Mouse (Mus musculus): ENCODE results near the gene Myh7.
"Not testable (repeated sequence)": the region's sequence is repeated elsewhere in the genome, so short reads cannot be mapped to it uniquely, and the experiment has no call there.

Myh7 gene

GRCm38 (mm10) chr14:55014591-55014990 lies 20.2 kb upstream of the Myh7 start:
- Histone ChIP-seq H3K36me3 (ENCODE audit: control insufficient read depth, insufficient read depth, low read length, poor library complexity, severe bottlenecking) (peaks cover 2% of the 10 kb centered on the region; the same call in 1 of the 2 replicates), H3K27me3 (ENCODE audit: control insufficient read depth, insufficient read depth, low read length, poor library complexity, severe bottlenecking) (no peaks in the 10 kb centered on the region)
- no peak for DNase-seq (ENCODE audit: low read depth, low spot score)

- H3K36me3 ChIP-seq (ENCODE audit: control insufficient read depth, insufficient read depth, low read length, poor library complexity, severe bottlenecking): no peaks in the 10 kb centered on the region
- no peaks in the 10 kb centered on the region; the same call in 1 of the 2 replicates for H3K27me3 ChIP-seq (ENCODE audit: control insufficient read depth, insufficient read depth, low read length, poor library complexity, severe bottlenecking)
- peak; percentile 25 for DNase-seq (ENCODE audit: low read depth, low spot score)
Observed at GRCm38 (mm10) chr14:55011116-55011515, 16.7 kb upstream of the Myh7 start.

DNA sequence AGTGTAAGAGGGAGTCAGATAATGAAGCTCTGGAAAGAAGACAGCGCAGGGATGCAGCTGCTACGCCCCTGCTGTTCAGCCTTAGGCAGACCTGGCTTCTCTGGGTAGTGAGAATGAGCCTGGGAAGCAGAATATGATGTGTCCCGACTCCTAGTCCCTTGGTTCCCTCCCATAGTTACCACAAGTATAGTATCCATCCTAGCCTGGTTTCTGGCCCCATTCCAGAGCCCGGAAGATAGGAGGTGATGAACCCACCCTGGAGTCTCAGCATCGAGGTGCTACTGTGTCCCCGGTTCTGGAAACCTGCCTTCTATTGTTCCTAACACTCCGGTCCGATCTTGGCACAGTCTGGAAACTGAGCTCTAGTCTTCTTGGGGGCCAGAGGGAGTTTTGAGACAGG lies 14.0 kb upstream of the Myh7 start:
- Histone ChIP-seq H3K27me3 (ENCODE audit: control insufficient read depth, insufficient read depth, low read length, poor library complexity, severe bottlenecking) (no peaks in the 10 kb centered on the region; the same call in 1 of the 2 replicates), H3K36me3 (ENCODE audit: control insufficient read depth, insufficient read depth, low read length, poor library complexity, severe bottlenecking) (no peaks in the 10 kb centered on the region)
- no peak for DNase-seq (ENCODE audit: low read depth, low spot score)

DNA sequence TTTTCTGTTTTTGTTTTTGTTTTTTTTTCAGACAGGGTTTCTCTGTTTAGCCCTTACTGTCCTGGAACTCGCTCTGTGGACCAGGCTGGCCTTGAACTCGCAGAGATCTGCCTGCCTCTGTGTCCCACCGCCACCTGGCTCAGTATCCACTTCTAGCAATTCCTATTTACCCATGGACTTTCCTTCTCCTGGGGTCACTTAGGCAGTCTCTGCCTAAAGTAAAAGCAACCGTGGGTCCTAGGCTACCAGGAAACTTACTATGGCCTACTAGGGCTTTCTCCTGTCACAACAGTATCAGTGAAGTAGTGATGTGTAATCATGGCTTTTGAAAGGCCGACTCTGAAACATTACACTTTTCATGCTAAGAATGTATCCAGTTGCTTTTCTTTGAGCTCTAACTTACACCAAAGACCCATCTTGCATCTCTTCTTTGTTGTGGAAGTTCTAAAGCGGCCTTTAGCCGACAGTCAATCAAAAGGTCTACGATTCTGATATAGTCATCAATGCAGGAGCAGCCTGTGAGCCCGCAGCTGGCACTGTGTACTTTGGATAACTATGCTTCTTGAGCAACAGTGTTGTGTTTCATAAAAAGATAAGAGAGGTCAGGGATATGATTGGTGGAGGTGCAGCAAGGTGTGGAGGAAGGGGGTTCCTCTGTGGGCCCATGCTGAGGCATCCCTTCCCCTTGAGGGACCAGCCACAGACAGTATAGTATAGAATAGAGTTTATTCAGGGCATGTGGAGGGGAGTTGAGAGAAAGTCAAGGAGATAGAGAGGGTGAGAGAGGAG lies 12.9 kb upstream of the Myh7 start:
- DNase-seq (ENCODE audit: low read depth, low spot score): no peak
- H3K27me3 ChIP-seq (ENCODE audit: control insufficient read depth, insufficient read depth, low read length, poor library complexity, severe bottlenecking): no peaks in the 10 kb centered on the region; the same call in 1 of the 2 replicates

DNA sequence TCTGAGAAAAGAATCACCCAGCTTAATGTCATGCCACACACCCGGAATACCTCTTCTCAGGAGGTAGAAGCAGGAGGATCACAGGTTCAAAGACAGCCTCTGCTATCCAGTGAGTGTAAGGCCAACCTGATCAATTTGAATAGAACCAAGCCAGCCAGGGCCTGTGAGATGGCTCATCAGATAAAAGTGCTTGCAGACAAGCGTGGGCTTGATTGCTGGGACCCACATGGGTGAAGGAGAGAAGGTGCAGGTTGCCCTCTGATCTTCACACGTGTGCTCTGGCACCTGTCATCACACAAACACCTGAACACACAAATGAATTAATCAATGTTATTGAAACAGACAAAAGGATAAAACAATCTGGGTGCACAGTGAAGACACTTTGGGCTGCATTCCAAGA lies 12.1 kb upstream of the Myh7 start:
- DNase-seq (ENCODE audit: low read depth, low spot score): no peak
- Histone ChIP-seq H3K27me3 (ENCODE audit: control insufficient read depth, insufficient read depth, low read length, poor library complexity, severe bottlenecking) (no peaks in the 10 kb centered on the region; the same call in 1 of the 2 replicates), H3K36me3 (ENCODE audit: control insufficient read depth, insufficient read depth, low read length, poor library complexity, severe bottlenecking) (no peaks in the 10 kb centered on the region)

More for the DNA sequence above, 12.9 kb upstream of the Myh7 start:
- H3K36me3 ChIP-seq (ENCODE audit: control insufficient read depth, insufficient read depth, low read length, poor library complexity, severe bottlenecking): no peaks in the 10 kb centered on the region

- DNase-seq (ENCODE audit: low read depth, low spot score): no peak
- Histone ChIP-seq H3K36me3 (ENCODE audit: control insufficient read depth, insufficient read depth, low read length, poor library complexity, severe bottlenecking) (no peaks in the 10 kb centered on the region), H3K27me3 (ENCODE audit: control insufficient read depth, insufficient read depth, low read length, poor library complexity, severe bottlenecking) (no peaks in the 10 kb centered on the region; the same call in 1 of the 2 replicates)
Observed at GRCm38 (mm10) chr14:55005967-55006366, 11.5 kb upstream of the Myh7 start.

DNA sequence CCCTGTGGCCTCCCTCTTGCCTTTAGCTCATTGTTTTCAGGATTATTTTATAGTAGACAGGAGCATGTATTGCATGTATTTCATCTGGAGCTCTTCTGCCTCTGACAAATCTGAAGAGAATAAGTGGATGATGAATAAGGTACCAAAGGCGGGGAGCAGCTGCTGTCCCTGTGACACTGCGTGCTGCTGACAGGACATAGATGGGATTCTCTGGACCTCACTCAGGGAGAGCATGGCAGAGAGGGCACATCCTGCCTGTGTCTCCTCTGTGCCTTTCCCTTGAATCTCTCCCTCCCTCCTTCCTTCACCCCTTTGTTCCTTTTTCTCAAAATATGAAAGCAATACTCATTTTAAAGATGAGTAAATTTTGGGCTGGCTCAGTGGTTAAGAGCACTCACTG lies 11.1 kb upstream of the Myh7 start:
- no peaks in the 10 kb centered on the region; the same call in 1 of the 2 replicates for H3K27me3 ChIP-seq (ENCODE audit: control insufficient read depth, insufficient read depth, low read length, poor library complexity, severe bottlenecking)
- H3K36me3 ChIP-seq (ENCODE audit: control insufficient read depth, insufficient read depth, low read length, poor library complexity, severe bottlenecking): no peaks in the 10 kb centered on the region
- DNase-seq (ENCODE audit: low read depth, low spot score): no peak

DNA sequence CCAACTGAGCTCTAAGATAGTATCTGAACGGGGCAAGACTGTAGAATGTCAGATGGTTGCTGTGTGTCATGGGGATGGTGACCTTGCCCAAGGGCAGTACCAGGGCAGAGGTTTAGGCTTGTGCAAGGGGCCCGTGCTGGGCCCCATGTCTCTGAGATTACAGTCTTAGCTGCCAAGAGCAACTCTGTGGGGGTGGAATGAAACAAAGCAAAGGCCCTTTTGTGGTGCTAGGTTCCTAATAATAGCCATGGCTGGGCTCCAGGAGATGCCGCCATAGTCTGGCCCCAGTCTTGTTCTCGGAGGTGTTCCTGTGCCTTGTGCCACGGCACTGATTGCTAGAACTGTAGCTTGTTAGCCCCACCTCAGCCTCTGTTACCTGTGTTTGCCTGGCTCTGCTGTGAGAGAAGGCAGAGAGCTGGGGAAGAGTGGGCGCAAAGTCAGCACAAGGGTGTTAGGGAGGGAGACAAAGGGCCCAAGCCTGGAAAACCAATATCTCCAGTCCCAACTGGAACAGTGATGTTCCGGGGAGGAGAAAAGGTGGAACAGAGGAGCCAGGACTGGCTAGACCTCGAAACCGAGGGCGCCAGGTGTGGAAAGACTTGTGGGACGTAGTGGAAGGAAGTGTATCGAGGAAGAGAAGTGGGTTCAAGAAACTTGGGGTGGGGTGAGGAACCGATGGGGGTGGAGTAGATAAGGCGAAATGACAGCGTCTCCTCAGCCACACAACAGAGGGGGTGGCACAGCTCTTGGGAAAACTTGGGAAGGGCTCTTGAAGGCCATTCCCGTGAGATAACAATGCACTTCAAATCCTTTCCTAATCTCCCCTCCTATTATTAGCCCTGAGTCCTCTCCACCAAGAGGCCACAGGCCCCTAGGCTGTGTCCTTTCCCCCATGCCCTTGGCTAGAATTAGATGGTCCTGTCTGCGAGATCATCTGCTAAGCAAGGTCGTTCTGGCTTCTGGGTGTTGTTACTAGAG lies 9.7 kb upstream of the Myh7 start:
- H3K27me3 ChIP-seq (ENCODE audit: control insufficient read depth, insufficient read depth, low read length, poor library complexity, severe bottlenecking): no peaks in the 10 kb centered on the region; the same call in 1 of the 2 replicates
- DNase-seq (ENCODE audit: low read depth, low spot score): no peak
- H3K36me3 ChIP-seq (ENCODE audit: control insufficient read depth, insufficient read depth, low read length, poor library complexity, severe bottlenecking): no peaks in the 10 kb centered on the region

DNA sequence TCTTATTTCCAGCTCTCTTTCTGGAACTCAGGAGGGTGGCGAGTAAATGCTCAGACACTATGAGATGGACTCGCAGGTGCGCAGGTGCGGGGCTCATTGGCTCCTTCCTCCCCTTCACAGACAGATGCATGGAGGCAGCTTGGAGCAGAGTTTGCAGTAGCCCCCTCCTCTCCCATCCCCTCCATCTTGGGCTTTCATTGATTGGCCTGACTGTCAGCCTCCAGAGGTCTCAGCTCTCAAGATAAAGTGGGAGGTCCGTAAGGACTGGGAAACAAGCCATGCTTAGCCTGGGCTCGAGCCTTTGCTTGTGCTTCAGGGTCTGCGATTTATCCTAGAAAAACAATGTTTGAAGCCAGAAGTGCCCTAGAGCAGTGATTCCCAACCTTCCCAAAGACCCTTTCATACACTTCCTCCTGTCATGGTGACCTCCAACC lies 8.3 kb upstream of the Myh7 start:
- Histone ChIP-seq H3K36me3 (ENCODE audit: control insufficient read depth, insufficient read depth, low read length, poor library complexity, severe bottlenecking) (no peaks in the 10 kb centered on the region), H3K27me3 (ENCODE audit: control insufficient read depth, insufficient read depth, low read length, poor library complexity, severe bottlenecking) (no peaks in the 10 kb centered on the region; the same call in 1 of the 2 replicates)
- no peak for DNase-seq (ENCODE audit: low read depth, low spot score)

GRCm38 (mm10) chr14:55001938-55002686 lies 7.7 kb upstream of the Myh7 start:
- Histone ChIP-seq H3K27me3 (ENCODE audit: control insufficient read depth, insufficient read depth, low read length, poor library complexity, severe bottlenecking) (no peaks in the 10 kb centered on the region; the same call in 1 of the 2 replicates), H3K36me3 (ENCODE audit: control insufficient read depth, insufficient read depth, low read length, poor library complexity, severe bottlenecking) (no peaks in the 10 kb centered on the region)
- DNase-seq (ENCODE audit: low read depth, low spot score): no peak

- Histone ChIP-seq H3K27me3 (ENCODE audit: control insufficient read depth, insufficient read depth, low read length, poor library complexity, severe bottlenecking) (no peaks in the 10 kb centered on the region; the same call in 1 of the 2 replicates), H3K36me3 (ENCODE audit: control insufficient read depth, insufficient read depth, low read length, poor library complexity, severe bottlenecking) (no peaks in the 10 kb centered on the region)
- DNase-seq (ENCODE audit: low read depth, low spot score): no peak
Observed at GRCm38 (mm10) chr14:55001446-55001845, 7.0 kb upstream of the Myh7 start.

GRCm38 (mm10) chr14:55000814-55001213 lies 6.4 kb upstream of the Myh7 start:
- DNase-seq (ENCODE audit: low read depth, low spot score): no peak
- H3K36me3 ChIP-seq (ENCODE audit: control insufficient read depth, insufficient read depth, low read length, poor library complexity, severe bottlenecking): no peaks in the 10 kb centered on the region
- H3K27me3 ChIP-seq (ENCODE audit: control insufficient read depth, insufficient read depth, low read length, poor library complexity, severe bottlenecking): no peaks in the 10 kb centered on the region

DNA sequence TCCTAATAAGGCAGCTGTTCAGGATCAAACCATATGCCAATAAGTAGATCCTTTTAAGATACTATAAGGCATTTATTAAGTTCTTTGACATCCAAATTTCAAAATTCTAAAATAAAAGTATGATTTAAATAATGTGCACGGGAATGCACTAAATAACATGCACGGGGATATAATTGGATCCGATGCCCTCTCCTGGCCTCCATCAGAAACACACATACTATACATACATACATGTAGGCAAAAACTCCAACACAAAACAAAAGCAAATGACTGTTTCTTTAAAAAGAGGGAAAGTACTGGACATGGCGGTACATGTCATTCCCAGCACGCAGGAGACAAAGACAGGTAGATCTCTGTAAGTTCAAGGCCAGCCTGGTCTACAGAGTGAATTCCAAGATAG lies 5.4 kb upstream of the Myh7 start:
- not testable (repeated sequence) for H3K27me3 ChIP-seq (ENCODE audit: control insufficient read depth, insufficient read depth, low read length, poor library complexity, severe bottlenecking); H3K36me3 ChIP-seq (ENCODE audit: control insufficient read depth, insufficient read depth, low read length, poor library complexity, severe bottlenecking); DNase-seq (ENCODE audit: low read depth, low spot score)

DNA sequence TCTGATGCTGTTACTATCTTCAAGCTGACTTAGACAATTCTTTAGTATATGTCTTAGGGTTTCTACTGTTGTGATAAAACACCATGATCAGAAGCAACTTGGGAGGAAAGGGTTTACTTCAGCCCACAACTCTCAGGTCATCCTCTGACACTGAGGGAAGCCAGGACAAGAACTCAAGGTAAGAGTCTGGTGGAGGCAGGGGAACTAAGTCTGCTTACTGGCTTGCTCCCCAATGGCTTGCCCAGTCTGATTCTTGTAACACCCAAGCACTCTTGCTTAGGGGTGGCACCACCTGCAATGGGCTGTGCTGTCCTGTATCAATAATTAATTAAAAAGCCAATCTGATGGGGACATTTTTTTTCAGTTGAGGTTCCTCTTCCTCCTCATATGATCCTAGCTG lies 4.3 kb upstream of the Myh7 start:
- Histone ChIP-seq H3K27me3 (ENCODE audit: control insufficient read depth, insufficient read depth, low read length, poor library complexity, severe bottlenecking) (no peaks in the 10 kb centered on the region), H3K36me3 (ENCODE audit: control insufficient read depth, insufficient read depth, low read length, poor library complexity, severe bottlenecking) (no peaks in the 10 kb centered on the region)
- DNase-seq (ENCODE audit: low read depth, low spot score): no peak
